Mouse (Mus musculus): ENCODE results near the gene Cebpb.

- TF ChIP-seq CTCF (IDR thresholded peaks at IDR 0.05) (no peak), EP300 (IDR thresholded peaks at IDR 0.05) (no peak)
Observed at GRCm38 (mm10) chr2:167691410-167691809, 2.7 kb downstream of the Cebpb start.

Measured in lung, postnatal 0 days (tissue).